Comparison of ENCODE assay signal across 34 mouse cellular contexts in genomic region chr11:24147698-24148097, GRCm38 (mm10).
A peak's percentile ranks its signal among the peaks of the same experiment; 100 is the strongest.
DNase-seq lines count a peak whose midpoint lies in the region; ATAC-seq and TF ChIP-seq lines count a peak whose summit lies in the region.
"Had no signal": no experiment of that assay in that cellular context is flagged by ENCODE, and none has a peak within 500 bp of the region (broad histone marks: within the 10 kb centered on the region; RNA-seq: fewer than 3 reads in every experiment).

No protein-coding gene starts in this region.

- H3K27ac ChIP-seq in layer of hippocampus, adult 2 months = peak overlapping the region; percentile 95
- peak overlapping the region; percentile 21; the same call in 1 of the 2 replicates for H3K27ac ChIP-seq in stomach, embryonic 16.5 days (ENCODE audit: low read length)
- H3K27ac ChIP-seq in stomach, postnatal 0 days (replicated peaks) = no peak overlapping the region
- H3K27ac ChIP-seq in liver, embryonic 12.5 days = peak overlapping the region; percentile 78
- H3K27ac ChIP-seq: embryonic facial prominence, embryonic 10.5 days; embryonic facial prominence, embryonic 15.5 days; forebrain, embryonic 15.5 days; gastrocnemius, adult 2 months; hindbrain, embryonic 15.5 days; kidney, postnatal 0 days; neural tube, embryonic 15.5 days; stomach, embryonic 15.5 days had no signal

- TF ChIP-seq CTCF in layer of hippocampus, adult 2 months (conservative IDR thresholded peaks at IDR 0.05) = no peak
- no peak for TF ChIP-seq CTCF in stomach, postnatal 0 days (IDR thresholded peaks at IDR 0.05; ENCODE audit: low read depth)

- no peaks in the 10 kb centered on the region for H3K27me3 ChIP-seq in stomach, embryonic 16.5 days (ENCODE audit: control insufficient read depth, insufficient read depth, low read length)
- no peaks in the 10 kb centered on the region for H3K27me3 ChIP-seq in stomach, postnatal 0 days (ENCODE audit: control insufficient read depth, insufficient read depth, low read length)
- no peaks in the 10 kb centered on the region for H3K27me3 ChIP-seq in liver, embryonic 12.5 days (replicated peaks)
- H3K27me3 ChIP-seq: embryonic facial prominence, embryonic 15.5 days; forebrain, embryonic 15.5 days; hindbrain, embryonic 15.5 days; megakaryocyte, embryonic 14.5 days; neural tube, embryonic 15.5 days; stomach, embryonic 15.5 days had no signal

- H3K9ac ChIP-seq in stomach, embryonic 16.5 days (ENCODE audit: low read length) = no peak overlapping the region
- no peak overlapping the region for H3K9ac ChIP-seq in stomach, postnatal 0 days (ENCODE audit: low read length)
- peak overlapping the region; percentile 9 for H3K9ac ChIP-seq in liver, embryonic 12.5 days
- H3K9ac ChIP-seq: embryonic facial prominence, embryonic 15.5 days; forebrain, embryonic 15.5 days; hindbrain, embryonic 15.5 days; neural tube, embryonic 15.5 days; stomach, embryonic 15.5 days had no signal

- H3K9me3 ChIP-seq in stomach, embryonic 16.5 days (replicated peaks; ENCODE audit: control insufficient read depth, low read length) = no peaks in the 10 kb centered on the region
- no peaks in the 10 kb centered on the region for H3K9me3 ChIP-seq in stomach, postnatal 0 days (ENCODE audit: control insufficient read depth, low read length)
- H3K9me3 ChIP-seq in liver, embryonic 12.5 days (replicated peaks) = no peaks in the 10 kb centered on the region
- H3K9me3 ChIP-seq: embryonic facial prominence, embryonic 10.5 days; embryonic facial prominence, embryonic 15.5 days; forebrain, embryonic 15.5 days; hindbrain, embryonic 15.5 days; megakaryocyte, embryonic 14.5 days; neural tube, embryonic 15.5 days; stomach, embryonic 15.5 days had no signal

- H3K4me1 ChIP-seq in stomach, embryonic 16.5 days (ENCODE audit: control insufficient read depth, insufficient read depth, low read length) = peaks cover 4% of the 10 kb centered on the region; the same call in 1 of the 2 replicates
- H3K4me1 ChIP-seq in stomach, postnatal 0 days (replicated peaks; ENCODE audit: control insufficient read depth, insufficient read depth) = no peaks in the 10 kb centered on the region
- peaks cover 72% of the 10 kb centered on the region for H3K4me1 ChIP-seq in liver, embryonic 12.5 days

- no peaks in the 10 kb centered on the region for H3K36me3 ChIP-seq in stomach, embryonic 16.5 days (ENCODE audit: control insufficient read depth, insufficient read depth, low read length)
- no peaks in the 10 kb centered on the region for H3K36me3 ChIP-seq in stomach, postnatal 0 days (ENCODE audit: control insufficient read depth, insufficient read depth, low read length)
- H3K36me3 ChIP-seq in liver, embryonic 12.5 days = peaks cover 71% of the 10 kb centered on the region
- H3K36me3 ChIP-seq: embryonic facial prominence, embryonic 15.5 days; hindbrain, embryonic 15.5 days; neural tube, embryonic 15.5 days; stomach, embryonic 15.5 days had no signal

- no peak overlapping the region for H3K4me3 ChIP-seq in layer of hippocampus, adult 2 months
- H3K4me3 ChIP-seq in stomach, embryonic 16.5 days (replicated peaks; ENCODE audit: low read length) = no peak overlapping the region
- H3K4me3 ChIP-seq in stomach, postnatal 0 days (ENCODE audit: low read depth, low read length) = no peak overlapping the region
- no peak overlapping the region for H3K4me3 ChIP-seq in liver, embryonic 12.5 days
- H3K4me3 ChIP-seq: embryonic facial prominence, embryonic 10.5 days; embryonic facial prominence, embryonic 15.5 days; forebrain, embryonic 15.5 days; gastrocnemius, adult 2 months; hindbrain, embryonic 15.5 days; megakaryocyte, embryonic 14.5 days; neural tube, embryonic 15.5 days; stomach, embryonic 15.5 days had no signal

- DNase-seq in layer of hippocampus, adult 2 months (ENCODE audit: low spot score in 2 of 2) = no peak
- DNase-seq in layer of hippocampus, adult 9-11 months = no peak
- DNase-seq in stomach, postnatal 0 days (ENCODE audit: low spot score) = no peak
- DNase-seq in urinary bladder, postnatal 14 days (ENCODE audit: low spot score) = no peak
- DNase-seq in left cerebral cortex, adult 11 months (ENCODE audit: low spot score) = no peak
- DNase-seq: adrenal gland, postnatal 25 days; B cell, adult 2 months; cerebellum, adult 18-20 months; cerebellum, postnatal 14 days; gastrocnemius, adult 2 months; gastrocnemius, postnatal 36 days; heart, adult 18-20 months; heart, postnatal 4 days; kidney, adult 8-10 months; left cerebral cortex, postnatal 4 days; lung, postnatal 4 days; midbrain, embryonic 14.5 days; retina, postnatal 1 day; right cerebral cortex, postnatal 14 days; thymus, postnatal 4 days had no signal

- no peak for ATAC-seq in stomach, embryonic 16.5 days (ENCODE audit: insufficient read depth, low FRiP score)
- no peak for ATAC-seq in stomach, postnatal 0 days (ENCODE audit: low FRiP score, low TSS enrichment)
- ATAC-seq in liver, embryonic 12.5 days = peak; percentile 74
- ATAC-seq in megakaryocyte-erythroid progenitor cell, adult 5-6 weeks (replicated peaks; ENCODE audit: low FRiP score, low TSS enrichment, poor library complexity, severe bottlenecking) = peak; percentile 21; the same call in 1 of the 2 replicates
- ATAC-seq: forebrain, embryonic 15.5 days; inflammation-experienced regulatory T-cells, adult 6 months; lung, postnatal 0 days had no signal

- H3K4me2 ChIP-seq in stomach, embryonic 16.5 days (ENCODE audit: low read depth, low read length) = no peak overlapping the region
- no peak overlapping the region for H3K4me2 ChIP-seq in stomach, postnatal 0 days (replicated peaks; ENCODE audit: low read depth)
- H3K4me2 ChIP-seq in liver, embryonic 12.5 days = peak overlapping the region; percentile 5; the same call in 1 of the 2 replicates
- H3K4me2 ChIP-seq: embryonic facial prominence, embryonic 15.5 days; forebrain, embryonic 15.5 days; heart, embryonic 11.5 days; hindbrain, embryonic 15.5 days; neural tube, embryonic 15.5 days; stomach, embryonic 15.5 days had no signal

- TF ChIP-seq EP300 in stomach, postnatal 0 days (optimal IDR thresholded peaks at IDR 0.05) = no peak

- 71% methylated on average over 6 of the region's 6 CpGs for WGBS in stomach, embryonic 16.5 days
- WGBS in stomach, postnatal 0 days = 70% methylated on average over 6 of the region's 6 CpGs
- 57% methylated on average over 6 of the region's 6 CpGs for WGBS in liver, embryonic 12.5 days (ENCODE audit: insufficient replicate concordance)

Comparison
In these comparisons a context has a peak if more than half of its experiments do, and no peak if none do; other contexts are left out.
1. ATAC-seq: peak in liver, embryonic 12.5 days (single experiment) and megakaryocyte-erythroid progenitor cell, adult 5-6 weeks (single experiment); none in stomach, embryonic 16.5 days (single experiment) and stomach, postnatal 0 days (single experiment).